Mouse (Mus musculus) lung, adult 2 months (tissue): Measurements from ENCODE around the gene Cnn3.

Experiments
- CTCF ChIP-seq: fragments of 200-500 bp; IDR thresholded peaks from 2 replicates; pipeline ENCODE4 v1.5.1; 2011; ENCODE audit warnings: mild to moderate bottlenecking, low read length, control low read depth; ENCODE audit not compliant: insufficient read depth
- POLR2A ChIP-seq: fragments of 200-500 bp; IDR thresholded peaks from 2 replicates; pipeline ENCODE4 v1.6.1; 2011; ENCODE audit warnings: low read depth, mild to moderate bottlenecking, control low read depth, low read length, borderline replicate concordance; ENCODE audit errors: extremely low read depth

DNA sequence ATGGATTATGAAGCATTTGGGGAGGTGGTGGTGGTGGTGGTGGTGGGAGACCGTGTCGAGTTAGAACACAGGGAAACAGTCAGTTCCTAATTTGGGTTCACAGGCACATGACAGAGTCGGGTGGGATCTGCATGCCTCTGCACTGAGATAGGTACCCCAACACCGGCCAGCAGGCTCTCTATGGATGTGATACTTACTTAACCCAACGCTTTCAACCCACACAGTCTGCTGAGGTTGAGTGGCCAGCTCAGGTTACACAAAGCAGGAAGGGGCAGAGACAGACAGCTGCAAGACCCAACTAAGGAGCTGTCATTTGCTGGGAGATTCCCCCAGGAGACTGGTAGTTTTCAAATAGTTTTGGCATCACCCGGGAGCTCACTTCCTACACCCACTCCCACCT, 55.3 kb downstream of the Cnn3 start:
- no peak for TF ChIP-seq CTCF
- no peak for TF ChIP-seq POLR2A
